ENCODE assay signal across 13 mouse cellular contexts in genomic region chr14:121937601-121938255, GRCm38 (mm10). TPM values are rescaled to one million over a fixed set of nuclear protein-coding genes. Genes with fewer than 3 reads are reported as not detected.
DNase-seq lines count a peak whose midpoint lies in the region; ATAC-seq and TF ChIP-seq lines count a peak whose summit lies in the region.
"Had no signal": no experiment of that assay in that cellular context is flagged by ENCODE, and none has a peak within 500 bp of the region (broad histone marks: within the 10 kb centered on the region; RNA-seq: fewer than 3 reads in every experiment).

No protein-coding gene starts in this region.

- H3K4me3 ChIP-seq in layer of hippocampus, adult 2 months, result no peak overlapping the region

- ATAC-seq in erythroblast, adult 5-6 weeks (replicated peaks; ENCODE audit: low FRiP score, poor library complexity, severe bottlenecking), result 0 out of 2 replicates have a peak, but pooled peaks have one; percentile 43
- ATAC-seq in megakaryocyte progenitor cell, adult 5-6 weeks (replicated peaks; ENCODE audit: poor library complexity), result peak; percentile 57

- H3K27ac ChIP-seq in layer of hippocampus, adult 2 months, result peak overlapping the region; percentile 57; the same call in 1 of the 2 replicates

- TF ChIP-seq CTCF in layer of hippocampus, adult 2 months (conservative IDR thresholded peaks at IDR 0.05), result no peak

- no peak for DNase-seq in layer of hippocampus, adult 2 months (ENCODE audit: low spot score in 2 of 2)
- DNase-seq in layer of hippocampus, postnatal 14 days (ENCODE audit: low spot score in 2 of 2), result no peak
- DNase-seq in R1 (ENCODE audit: low read depth, low spot score), result peak; percentile 23
- no peak for DNase-seq in urinary bladder, postnatal 4 days (ENCODE audit: low spot score in 2 of 2)
- DNase-seq in yolk sac, embryonic 10.5 days (ENCODE audit: low spot score), result no peak
- no peak for DNase-seq in layer of hippocampus, adult 11-12 months (ENCODE audit: low spot score)
- DNase-seq: adrenal gland, postnatal 14 days; cerebellum, adult 9-11 months; gastrocnemius, postnatal 14 days had no signal

RNA-seq across cellular contexts. Expression of gene Gpr18, which starts 22.1 kb away (rescaled TPM):
- total RNA-seq in layer of hippocampus, adult 2 months (2021), result not detected
- total RNA-seq in layer of hippocampus, postnatal 14 days (2021), result not detected
- total RNA-seq in erythroblast, adult 5-6 weeks (2015; ENCODE audit: low replicate concordance), result 0.63 TPM in 1 of 2 replicates, not detected in the other
- 0.42 and 0.51 TPM in 2 replicates for total RNA-seq in erythroblast, adult 5-6 weeks (2017; ENCODE audit: low replicate concordance)
- total RNA-seq in megakaryocyte progenitor cell, adult 5-6 weeks (2015), result 0.68 and 2.1 TPM in 2 replicates
- 0.34 and 1.9 TPM in 2 replicates for total RNA-seq in megakaryocyte progenitor cell, adult 5-6 weeks (2017)
- total RNA-seq: gastrocnemius, postnatal 14 days; layer of hippocampus, adult 8-10 months; midbrain, postnatal 0 days had no signal

RNA-seq across cellular contexts. Expression of gene Gpr183, which starts 27.3 kb away (rescaled TPM):
- total RNA-seq in layer of hippocampus, adult 2 months (2021), result 1 to 10 TPM in 1 of 2 experiments, under 1 TPM in 1; 0.56 to 1.0 TPM
- under 1 TPM; 0.76 to 0.88 TPM for total RNA-seq in layer of hippocampus, postnatal 14 days (2021)
- total RNA-seq in erythroblast, adult 5-6 weeks (2015; ENCODE audit: low replicate concordance), result 0.19 and 1.7 TPM in 2 replicates
- 0.98 and 2.3 TPM in 2 replicates for total RNA-seq in erythroblast, adult 5-6 weeks (2017; ENCODE audit: low replicate concordance)
- 4.0 and 7.1 TPM in 2 replicates for total RNA-seq in megakaryocyte progenitor cell, adult 5-6 weeks (2015)
- 2.2 and 3.5 TPM in 2 replicates for total RNA-seq in megakaryocyte progenitor cell, adult 5-6 weeks (2017)

RNA-seq across cellular contexts. Expression of gene Ubac2, which starts 59.3 kb away (rescaled TPM):
- 10 to 100 TPM; 46.1 to 48.3 TPM for total RNA-seq in layer of hippocampus, adult 2 months (2021)
- total RNA-seq in layer of hippocampus, postnatal 14 days (2021), result 10 to 100 TPM; 48.9 to 49.7 TPM
- 4.6 and 5.8 TPM in 2 replicates for total RNA-seq in erythroblast, adult 5-6 weeks (2015; ENCODE audit: low replicate concordance)
- 3.9 and 7.7 TPM in 2 replicates for total RNA-seq in erythroblast, adult 5-6 weeks (2017; ENCODE audit: low replicate concordance)
- total RNA-seq in megakaryocyte progenitor cell, adult 5-6 weeks (2015), result 31.1 and 33.5 TPM in 2 replicates
- 19.0 and 25.2 TPM in 2 replicates for total RNA-seq in megakaryocyte progenitor cell, adult 5-6 weeks (2017)
